Mouse (Mus musculus): Measurements from ENCODE around the gene Jkamp. TPM values are rescaled to one million over a fixed set of nuclear protein-coding genes. Genes with fewer than 3 reads are reported as not detected.
"Not testable (repeated sequence)": the region's sequence is repeated elsewhere in the genome, so short reads cannot be mapped to it uniquely, and the experiment has no call there.

The Jkamp gene
- total RNA-seq (2021), result 10 to 100 TPM; 39.6 to 42.9 TPM
- long read RNA-seq, experiment 1, transcript Jkamp-202 (7 exons, 1,874 nt), result minor isoform, 13 of 105 reads
- long read RNA-seq, experiment 1, transcript Jkamp-201 (7 exons, 1,292 nt), result major isoform, 78 of 105 reads
- long read RNA-seq, experiment 1, partial matches to known transcripts, result 0 of 105 reads
- long read RNA-seq, experiment 1, other reads (novel, unspliced or antisense), result 10 of 105 reads
- long read RNA-seq, experiment 2, transcript Jkamp-201 (7 exons, 1,292 nt), result major isoform, 40 of 65 reads
- long read RNA-seq, experiment 2, transcript Jkamp-202 (7 exons, 1,874 nt), result minor isoform, 14 of 65 reads
- long read RNA-seq, experiment 2, partial matches to known transcripts, result 0 of 65 reads
- long read RNA-seq, experiment 2, other reads (novel, unspliced or antisense), result 11 of 65 reads

DNA sequence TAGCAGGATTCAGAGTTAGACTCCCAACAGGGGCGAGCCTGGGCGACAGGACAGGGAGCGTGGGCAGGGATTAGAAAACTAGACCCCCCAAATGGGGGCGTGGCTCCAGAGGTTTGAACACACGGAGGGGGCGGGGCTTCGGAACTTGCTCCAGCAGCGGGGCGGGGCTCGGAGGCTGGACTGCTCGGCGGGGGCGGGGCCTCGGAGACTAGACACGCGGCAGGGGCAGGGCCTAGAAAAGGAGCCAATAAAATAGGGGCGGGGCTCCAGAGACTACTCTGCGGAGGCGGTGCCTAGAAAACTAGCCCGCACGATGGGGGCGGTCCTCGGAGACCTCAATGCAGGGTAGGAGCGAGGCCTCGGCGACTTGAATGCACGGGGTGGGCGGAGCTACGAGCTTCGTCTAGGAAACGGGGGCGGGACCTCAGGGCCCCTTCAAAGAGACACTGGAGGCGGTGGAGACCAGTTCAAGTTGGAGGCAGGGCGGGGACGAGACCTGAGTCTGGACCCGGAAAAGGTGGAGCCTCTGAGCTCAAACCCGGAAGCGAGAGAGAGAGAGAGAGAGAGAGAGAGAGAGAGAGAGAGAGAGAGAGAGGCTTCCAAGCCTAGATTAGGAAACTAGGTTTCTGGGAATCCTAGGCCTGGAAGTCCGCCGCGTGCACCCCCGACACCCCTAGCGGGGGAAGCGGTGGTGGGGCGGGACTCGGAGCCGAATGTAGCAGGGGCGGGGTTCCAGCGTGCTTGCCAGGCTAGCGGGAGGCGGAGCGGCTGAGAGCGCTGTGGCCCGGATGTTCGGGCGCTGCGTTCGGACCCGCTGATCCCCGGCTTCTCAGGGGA, at the start of gene Jkamp, which contains the start of gene L3hypdh:
TSS of gene Jkamp (plus strand) at position 261 of the 837 bp plus-strand sequence.
TSS of gene L3hypdh (minus strand) at position 111 of the 837 bp plus-strand sequence.
- DNase-seq, result peak; percentile 100

DNA sequence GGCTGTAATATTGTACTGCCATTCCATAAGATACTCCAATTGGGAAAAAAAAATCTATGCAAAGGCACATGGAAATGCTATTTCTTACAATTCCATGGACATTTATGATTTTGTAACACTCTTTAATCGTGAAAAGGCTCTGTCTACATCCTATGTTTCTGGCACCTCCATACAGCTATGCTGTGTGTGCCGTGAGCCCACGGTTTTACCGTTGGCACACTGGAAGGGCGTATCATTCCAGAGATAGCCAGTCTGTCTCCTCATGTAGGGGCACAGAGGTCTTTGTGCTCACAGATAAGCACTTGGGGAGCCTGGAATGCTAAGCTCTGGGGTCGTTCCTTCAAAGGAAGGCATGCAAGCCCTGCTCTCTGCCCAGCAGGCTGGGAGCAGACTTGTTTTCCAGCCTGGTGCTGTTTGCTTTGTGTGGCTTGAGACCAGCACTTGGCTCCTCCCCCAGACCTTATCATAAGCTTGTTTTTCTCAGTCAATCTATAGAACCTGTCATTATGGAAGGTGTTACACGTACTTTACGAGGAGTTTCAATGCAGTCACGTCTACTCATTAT, 49.2 kb upstream of the Jkamp start:
- DNase-seq, result no peak

DNA sequence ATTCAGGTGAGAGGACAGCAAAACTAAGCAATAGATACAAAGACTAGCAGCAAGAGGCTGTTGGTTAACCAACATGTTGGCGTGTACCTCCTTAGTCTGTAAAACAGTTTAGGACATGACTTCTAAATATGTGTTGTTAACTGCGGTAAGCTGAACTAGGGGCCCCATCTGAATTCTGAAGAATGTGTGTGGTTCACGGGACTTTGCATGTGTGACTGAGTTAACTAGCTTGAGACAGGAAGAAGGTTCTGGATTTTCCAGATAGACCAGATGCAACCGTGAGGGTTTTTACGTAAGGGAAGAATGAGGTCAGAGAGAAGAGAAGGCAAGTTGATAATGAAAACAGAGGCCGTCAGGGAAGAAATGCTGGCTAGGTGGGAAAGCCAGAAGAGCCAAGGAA, 48.3 kb upstream of the Jkamp start:
- DNase-seq, result no peak

DNA sequence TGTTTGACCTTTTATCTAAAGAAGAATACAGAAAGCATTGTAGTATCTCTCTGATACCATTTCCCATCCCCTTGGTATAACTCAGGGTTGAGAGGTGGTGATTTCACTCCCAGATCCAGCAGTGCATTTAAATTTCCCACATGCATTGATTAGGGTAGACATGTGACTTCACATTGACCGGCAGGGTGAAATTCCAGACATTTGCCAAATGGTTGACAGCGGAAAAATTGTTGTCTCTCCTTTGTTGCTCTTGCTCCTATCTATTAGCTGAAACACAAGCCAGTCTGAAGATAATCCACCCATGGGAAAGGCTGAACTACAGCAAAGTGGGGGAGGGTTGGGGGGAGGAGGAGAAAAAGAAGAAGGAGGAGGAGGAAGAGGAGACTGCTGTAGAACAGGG, 46.5 kb upstream of the Jkamp start:
- DNase-seq, result no peak

DNA sequence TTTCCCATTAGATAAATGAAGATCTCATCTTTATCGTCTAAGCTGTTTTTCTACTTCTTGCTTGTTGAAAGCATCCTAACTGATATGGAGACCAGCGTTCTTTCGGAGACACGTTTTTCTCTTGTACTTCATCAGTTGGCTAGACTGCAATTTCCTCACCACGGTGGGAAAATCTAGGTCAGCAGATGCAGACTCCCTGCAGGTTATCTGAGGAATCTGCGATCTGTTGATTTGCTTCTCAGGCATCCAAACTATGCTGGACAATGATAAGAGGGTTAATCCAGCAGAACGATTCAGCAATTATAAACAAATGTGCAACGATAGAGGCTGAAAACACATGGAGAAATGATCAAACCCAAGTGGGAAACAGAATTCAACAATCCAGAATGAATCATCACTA, 45.9 kb upstream of the Jkamp start:
- no peak for DNase-seq

DNA sequence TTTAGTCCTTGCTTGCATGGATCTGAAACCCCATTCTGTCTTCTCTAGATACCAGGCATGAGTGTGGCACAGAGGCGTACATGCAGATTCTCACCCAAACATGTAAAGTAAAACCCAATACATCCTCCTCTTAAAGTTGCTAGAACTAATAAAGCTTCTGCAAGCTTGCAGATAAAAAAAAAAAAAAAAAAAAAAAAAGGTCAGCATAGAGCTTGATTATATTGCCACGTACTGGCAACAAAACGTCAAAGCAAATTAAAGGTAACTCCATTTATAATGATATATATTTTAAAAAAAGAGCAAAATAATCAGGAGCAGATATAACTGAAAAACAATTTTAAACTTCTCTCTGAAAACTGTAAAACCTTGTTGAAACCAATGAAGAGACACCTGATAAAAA, 44.2 kb upstream of the Jkamp start:
- no peak for DNase-seq

DNA sequence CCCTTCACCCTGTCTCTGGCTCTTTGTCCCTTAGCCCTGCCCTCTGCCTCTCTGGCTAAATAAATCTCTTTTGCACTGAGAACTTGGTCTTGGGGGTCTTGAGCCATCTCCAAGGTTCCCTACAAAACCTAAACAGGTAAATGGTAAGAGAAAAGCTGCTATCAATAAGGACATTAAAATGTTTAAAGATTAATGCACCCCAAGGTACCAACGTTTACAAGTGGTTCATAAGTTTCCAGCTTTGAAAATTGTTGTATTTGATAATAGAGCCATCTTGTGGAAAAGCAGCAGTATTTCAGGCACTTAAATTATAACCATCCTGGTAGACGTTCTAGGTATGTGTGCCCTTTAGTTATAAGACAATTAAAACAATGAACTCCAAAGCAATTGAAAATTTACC, 37.9 kb upstream of the Jkamp start:
- DNase-seq, result no peak

DNA sequence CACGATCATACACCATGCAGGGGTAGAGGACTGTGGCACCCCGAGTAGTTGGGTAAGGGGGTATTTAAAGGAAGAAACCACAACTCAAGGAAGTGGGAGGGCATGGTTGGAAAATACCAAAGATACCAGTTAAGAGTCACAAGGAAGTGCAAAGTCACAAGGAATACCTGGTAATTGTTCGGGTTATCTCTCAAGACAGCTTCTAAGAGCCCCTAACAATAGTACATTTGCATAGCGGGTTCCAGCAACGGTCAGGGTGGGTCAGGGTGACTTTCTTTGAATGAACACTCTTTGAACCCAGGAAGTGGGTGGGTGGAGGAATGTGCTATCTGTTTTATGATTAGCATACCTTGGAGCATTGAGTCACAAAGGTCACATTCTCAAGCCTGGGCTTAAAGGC, 35.2 kb upstream of the Jkamp start:
- DNase-seq, result not testable (repeated sequence)

DNA sequence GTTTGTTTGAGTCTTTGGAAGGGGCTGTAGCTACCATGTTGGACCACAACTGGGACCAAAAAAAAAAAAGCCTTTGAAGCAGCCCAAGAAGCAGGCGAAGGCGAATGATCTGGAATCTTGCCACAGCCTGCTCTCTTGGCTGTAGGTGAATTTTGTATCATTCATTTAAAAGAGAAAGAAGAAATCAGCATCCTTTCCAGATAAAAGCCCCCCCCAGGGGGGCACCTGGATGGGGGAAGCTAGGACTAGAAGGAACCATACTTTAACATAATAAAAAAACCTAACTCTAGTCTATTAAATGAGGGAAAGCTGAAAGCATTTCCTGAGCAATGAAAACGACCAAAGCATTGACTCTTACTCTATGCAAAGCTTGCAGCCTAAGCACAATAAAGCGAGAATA, 34.6 kb upstream of the Jkamp start:
- no peak for DNase-seq

DNA sequence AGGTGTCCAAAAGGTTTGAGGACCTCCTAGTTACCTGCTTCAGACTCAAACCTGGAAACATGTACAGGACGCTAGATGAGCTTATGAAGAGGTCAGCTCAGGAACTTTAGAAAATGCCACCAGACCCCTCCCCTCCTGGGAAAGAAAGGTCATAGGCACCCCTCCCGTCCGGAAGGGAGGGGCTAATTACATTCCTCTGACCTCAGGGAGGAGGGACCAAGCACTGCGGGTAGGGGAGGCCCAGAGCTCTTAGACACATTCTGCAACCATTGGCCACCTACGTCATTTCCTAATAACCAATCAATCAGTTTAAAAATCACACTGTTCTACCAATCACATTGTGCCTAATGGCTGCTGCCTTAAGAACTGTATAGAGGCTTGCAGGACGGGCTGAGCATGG, 32.8 kb upstream of the Jkamp start:
- DNase-seq, result no peak

DNA sequence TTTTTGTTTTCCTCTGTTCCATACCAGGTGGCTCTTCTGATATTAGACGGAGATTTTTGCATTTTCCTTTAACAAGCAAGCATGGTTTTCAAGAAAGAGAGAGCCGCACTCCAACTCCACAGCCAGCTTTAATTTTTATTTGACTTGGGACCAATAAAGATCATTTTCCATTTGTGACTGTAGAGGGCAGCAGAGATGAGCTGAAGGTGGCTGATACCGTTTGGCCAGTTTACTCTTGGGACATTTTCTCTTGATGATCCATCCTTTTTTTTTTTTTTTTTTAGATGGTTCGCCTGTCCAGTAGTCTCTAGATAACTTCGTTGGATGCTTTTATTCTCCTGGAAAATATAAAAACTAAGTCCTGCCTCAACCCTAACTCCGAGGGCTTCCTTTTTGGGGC, 32.1 kb upstream of the Jkamp start:
- peak; percentile 16 for DNase-seq

DNA sequence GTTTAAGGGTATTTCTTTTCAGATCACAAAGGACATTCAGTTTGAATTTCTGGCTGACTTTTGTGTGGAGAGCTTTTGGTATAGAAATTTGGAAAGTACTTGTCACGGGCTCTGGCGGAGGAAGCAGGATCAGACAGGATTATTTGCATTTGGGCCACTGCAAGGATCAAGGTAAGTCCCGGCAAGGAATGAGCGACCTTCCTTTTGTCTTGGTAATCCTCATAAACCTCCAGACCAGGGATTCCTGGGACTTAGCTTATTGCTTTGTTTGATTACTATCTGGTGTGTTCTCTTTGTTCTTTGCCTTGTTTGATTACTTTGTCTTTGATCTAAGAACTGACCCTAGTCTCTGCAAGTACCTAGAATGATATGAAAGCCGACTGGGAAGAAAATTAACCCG, 31.5 kb upstream of the Jkamp start:
- no peak for DNase-seq

DNA sequence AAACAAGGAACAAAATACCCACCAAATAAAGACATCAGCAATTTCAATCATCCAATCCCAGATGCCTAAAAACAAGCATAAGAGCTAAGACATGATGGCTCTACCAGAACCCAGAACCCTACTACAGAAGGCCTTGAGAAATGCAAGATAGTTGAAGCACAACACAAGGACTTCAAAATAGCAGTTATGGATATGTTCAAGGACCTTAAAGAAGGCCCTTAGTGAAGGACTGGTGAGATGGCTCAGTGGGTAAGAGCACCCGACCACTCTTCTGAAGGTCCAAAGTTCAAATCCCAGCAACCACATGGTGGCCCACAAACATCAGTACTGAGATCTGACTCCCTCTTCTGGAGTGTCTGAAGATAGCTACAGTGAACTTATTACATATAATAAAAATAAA, 27.6 kb upstream of the Jkamp start:
- no peak for DNase-seq

DNA sequence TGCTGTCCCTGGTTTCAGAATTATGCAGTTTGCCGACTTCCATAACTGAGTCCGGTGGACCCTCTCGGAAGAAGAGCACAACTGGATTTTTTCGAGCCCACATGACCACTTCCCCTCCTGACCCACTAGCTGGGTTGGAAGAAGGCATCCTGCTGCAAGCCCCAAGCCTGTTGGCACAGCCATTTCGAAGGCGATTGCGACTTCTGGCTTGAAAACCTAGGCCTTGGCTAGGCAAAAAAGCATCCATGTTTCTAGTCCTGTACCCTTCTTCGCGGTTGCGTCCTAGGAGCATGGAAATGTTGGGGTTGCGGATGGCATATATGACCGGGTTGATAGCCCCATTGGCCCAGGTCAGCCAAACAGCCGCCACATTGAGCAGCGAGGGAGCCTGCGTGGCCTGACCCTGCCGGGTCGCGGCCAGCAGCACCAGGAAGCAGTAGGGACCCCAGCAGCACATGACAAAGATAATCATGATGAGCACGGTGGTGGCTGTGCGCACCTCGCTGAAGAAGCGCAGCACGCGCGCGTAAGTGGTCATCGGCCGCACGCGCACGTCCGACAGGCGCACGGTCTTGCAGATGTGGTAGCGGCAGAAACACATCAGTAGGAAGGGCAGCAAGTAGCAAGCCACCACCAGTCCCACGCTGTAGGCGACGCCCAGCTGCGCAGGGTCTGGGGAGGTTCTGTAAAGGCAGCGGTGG, 15.6 kb upstream of the Jkamp start:
- DNase-seq, result no peak

DNA sequence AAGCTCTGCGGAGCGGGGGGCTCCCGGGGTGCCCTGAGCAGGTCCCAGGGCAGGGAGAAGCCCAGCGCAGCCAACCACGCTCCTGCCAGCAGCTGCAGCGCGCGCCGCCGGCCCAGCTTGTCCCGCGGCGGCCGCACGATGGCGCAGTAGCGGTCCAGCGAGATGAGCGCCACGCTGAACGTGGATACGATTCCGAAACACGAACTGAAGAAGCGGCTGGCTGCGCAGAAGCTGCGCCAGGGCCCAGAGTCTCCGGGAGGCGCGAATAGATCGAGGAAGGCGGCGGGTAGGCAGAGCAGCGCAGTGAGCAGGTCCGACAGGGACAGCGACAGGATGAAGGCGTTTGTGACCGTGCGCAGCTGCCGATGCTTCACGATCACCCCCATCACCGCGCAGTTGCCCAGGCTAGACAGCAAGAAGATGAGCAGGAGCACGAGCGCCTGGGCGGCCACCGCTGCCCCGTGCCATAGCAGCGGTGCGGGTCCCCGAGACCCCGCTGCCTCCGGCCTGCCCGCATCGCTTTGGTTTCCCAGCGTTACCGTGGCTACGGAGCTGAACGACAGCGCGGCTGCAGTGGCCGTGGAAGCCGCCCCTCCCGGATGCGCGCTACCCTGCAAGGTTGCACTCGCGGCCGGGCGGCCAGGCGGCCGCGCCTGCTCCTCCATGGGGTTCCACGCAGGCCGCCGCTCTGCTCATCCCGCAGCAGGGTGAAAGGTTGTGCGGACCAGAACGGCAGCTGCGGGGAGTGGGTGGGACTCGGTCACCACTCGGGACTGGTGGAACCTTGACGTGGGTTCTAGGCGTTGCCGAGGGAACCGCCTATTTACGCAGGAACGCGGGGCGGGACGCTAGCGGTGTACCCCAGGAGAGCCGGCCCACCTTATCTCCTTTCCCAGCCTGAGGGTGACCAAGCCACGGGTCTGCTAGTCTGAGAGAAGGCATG, 14.8 kb upstream of the Jkamp start, which contains the start of gene Gpr135:
TSS of gene Gpr135 (minus strand) at position 799 of the 943 bp plus-strand sequence.
- peak; percentile 92 for DNase-seq

DNA sequence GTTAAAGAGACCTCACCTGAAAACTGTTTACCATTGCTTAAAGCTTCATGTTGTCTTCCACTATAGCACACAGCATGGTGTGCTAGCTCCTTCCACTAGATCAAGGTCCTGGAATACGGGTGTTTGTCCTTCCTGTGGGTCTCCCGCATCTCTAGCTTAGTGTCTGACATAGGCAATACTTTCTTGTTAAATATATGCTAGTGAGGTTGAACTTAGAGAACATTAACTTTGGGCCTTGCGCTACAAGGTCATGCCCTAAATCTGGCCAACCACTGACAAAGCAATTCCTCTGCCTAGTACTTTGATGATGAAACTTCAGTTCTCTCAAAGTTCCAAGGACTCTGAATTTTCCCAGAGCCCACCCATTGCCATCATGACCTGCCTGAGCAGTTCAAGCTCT, 7.1 kb upstream of the Jkamp start:
- DNase-seq, result peak; percentile 22

DNA sequence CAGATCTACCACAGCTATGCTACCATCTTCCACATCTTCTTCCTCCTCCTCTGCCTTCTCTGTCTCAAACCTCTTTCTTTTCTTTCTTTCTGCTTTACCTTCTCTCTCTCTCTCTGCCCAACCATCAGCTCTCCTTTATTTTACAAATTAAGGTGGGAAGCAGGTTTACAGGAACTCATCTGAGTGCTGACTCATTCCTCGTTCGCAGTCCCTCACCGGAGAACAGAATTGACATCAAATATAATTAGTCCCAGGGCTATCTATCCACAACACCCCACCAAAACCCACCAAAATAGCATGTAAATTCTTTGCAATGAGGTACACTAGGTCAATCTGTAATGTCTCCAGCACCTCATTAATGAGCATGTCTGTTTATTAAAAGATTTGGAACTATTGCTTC, 3.4 kb upstream of the Jkamp start:
- no peak for DNase-seq

DNA sequence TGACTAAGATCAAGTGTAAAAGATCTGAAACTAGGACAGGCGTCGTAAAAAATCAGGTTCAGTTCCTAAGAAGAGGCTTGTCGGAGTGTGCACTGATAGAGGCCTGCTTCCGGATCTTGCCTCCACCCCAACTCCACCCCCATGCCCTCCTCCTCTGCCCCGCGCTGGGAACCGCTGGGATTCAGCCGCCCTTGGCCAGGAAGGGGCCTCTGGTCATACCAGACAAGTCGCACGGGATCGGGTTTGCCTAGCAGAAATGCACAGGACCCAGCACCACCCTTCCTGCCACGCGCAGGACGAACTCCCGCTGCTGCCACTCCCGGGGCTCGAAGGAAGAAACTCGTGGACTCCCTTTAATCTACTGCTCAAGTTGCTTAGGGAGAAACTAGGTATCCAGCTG, 3.0 kb upstream of the Jkamp start:
- peak; percentile 66 for DNase-seq

DNA sequence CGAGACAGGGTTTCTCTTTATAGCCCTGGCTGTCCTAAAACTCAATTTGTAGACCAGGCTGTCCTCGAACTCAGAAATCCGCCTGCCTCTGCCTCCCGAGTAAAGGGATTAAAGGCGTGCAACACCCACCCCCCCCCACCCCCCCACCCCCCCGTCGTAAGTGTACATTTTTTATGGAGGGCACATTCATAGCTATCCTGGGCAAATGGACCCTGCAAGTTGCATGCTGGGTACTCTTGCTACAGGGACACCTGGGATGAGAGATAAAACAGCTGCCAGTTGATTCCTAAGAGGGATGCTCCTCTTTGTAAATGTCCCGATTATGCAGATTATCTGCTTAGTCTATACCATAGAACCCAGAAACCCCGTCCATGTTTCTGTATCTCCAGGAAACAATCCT, 2.1 kb upstream of the Jkamp start:
- no peak for DNase-seq

DNA sequence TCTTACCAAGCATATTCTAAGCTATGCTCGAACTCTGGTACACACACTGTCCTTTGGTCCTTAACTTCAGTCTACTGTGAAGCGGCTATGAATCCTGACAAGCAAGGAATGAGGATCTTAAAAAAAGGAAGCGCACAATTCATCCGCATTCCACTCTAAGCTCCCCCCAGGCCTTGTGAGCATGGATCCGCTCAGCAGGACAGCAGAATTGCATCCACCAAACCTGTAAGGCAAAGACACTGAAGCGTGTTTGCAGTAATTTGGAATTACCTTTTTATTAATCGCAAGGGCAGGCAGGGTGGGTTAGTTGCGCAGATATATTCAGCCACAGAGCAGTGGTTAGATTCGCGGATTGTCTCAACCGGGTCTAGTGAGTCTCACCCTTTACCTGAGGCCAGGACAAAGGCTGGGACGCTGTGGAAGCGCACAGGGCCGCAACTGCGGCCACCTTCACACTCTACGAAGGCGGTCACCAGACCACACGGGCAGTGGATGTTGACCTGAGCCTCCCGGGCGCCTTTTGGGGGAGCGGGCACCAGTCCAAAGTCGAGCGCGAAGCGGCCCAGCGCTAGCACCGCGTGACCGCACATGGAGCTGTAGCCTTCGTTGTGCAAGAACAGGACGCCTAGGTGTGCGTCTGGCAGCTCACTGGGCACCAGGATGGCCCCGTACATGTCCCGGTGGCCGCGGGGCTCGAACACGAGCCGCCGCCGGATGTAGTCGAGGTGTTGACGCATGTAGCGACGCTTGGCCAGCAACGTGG, 947 bp upstream of the Jkamp start:
- peak; percentile 79 for DNase-seq

DNA sequence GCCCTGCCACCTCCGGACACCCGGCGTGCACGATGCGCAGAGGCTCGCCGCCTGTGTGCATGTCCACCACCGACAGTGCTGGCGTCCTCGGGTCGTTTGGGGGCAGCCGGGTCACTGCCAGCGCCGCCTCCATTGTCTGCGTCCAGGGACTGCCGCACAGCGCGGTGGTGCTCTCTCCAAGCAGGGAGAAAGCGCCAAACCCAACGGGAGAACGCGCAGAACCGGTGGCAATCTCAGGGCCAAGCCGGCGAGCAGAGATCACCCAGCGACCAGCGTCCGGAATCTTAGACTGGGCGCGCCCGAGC, 413 bp upstream of the Jkamp start:
- DNase-seq, result no peak
